Comparison of ENCODE assay signal across 18 mouse cellular contexts in the genomic region with DNA sequence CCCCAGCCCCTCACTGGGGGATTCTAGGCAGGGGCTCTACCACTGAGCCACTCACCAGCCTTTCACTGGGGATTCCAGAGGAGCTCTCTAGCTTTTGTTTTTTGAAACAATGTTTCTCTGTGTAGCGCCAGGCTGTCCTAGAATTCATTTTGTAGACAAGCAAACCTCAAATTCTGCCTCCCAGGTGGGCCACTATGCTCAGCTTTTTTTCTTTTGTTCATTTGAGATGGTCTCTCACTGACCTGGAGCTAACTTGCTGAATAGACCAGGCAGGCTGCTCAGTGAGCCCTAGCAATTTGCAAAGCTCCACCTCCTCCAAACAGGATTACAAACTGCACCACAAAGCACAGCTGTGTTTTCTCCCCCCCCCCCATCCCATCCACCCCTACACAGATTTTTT.
DNase-seq lines count a peak whose midpoint lies in the region; ATAC-seq lines count a peak whose summit lies in the region.
"Had no signal": no experiment of that assay in that cellular context is flagged by ENCODE, and none has a peak within 500 bp of the region (broad histone marks: within the 10 kb centered on the region; RNA-seq: fewer than 3 reads in every experiment).

No protein-coding gene starts in this region.

- H3K4me1 ChIP-seq in heart, embryonic 16.5 days (ENCODE audit: control insufficient read depth, insufficient read depth, low read length), result no peaks in the 10 kb centered on the region
- no peaks in the 10 kb centered on the region for H3K4me1 ChIP-seq in heart, embryonic 12.5 days (replicated peaks)
- no peaks in the 10 kb centered on the region for H3K4me1 ChIP-seq in lung, embryonic 16.5 days (replicated peaks; ENCODE audit: control insufficient read depth, insufficient read depth, low read length)
- H3K4me1 ChIP-seq in stomach, embryonic 14.5 days (ENCODE audit: control insufficient read depth, insufficient read depth, low read length), result no peaks in the 10 kb centered on the region
- H3K4me1 ChIP-seq: midbrain, embryonic 13.5 days had no signal

- no peak overlapping the region for H3K4me2 ChIP-seq in heart, embryonic 16.5 days (ENCODE audit: low read depth, low read length)
- no peak overlapping the region for H3K4me2 ChIP-seq in heart, embryonic 12.5 days
- H3K4me2 ChIP-seq in lung, embryonic 16.5 days (ENCODE audit: low read depth, low read length), result no peak overlapping the region
- H3K4me2 ChIP-seq in stomach, embryonic 14.5 days (replicated peaks; ENCODE audit: low read depth, low read length), result no peak overlapping the region
- H3K4me2 ChIP-seq: midbrain, embryonic 13.5 days had no signal

- H3K27me3 ChIP-seq in heart, embryonic 16.5 days (ENCODE audit: control insufficient read depth, insufficient read depth, low read length), result no peaks in the 10 kb centered on the region
- H3K27me3 ChIP-seq in heart, embryonic 12.5 days (replicated peaks), result no peaks in the 10 kb centered on the region
- no peaks in the 10 kb centered on the region for H3K27me3 ChIP-seq in lung, embryonic 16.5 days (ENCODE audit: control insufficient read depth, insufficient read depth, low read depth, low read length)
- no peaks in the 10 kb centered on the region for H3K27me3 ChIP-seq in stomach, embryonic 14.5 days (ENCODE audit: control insufficient read depth, insufficient read depth, low read length)
- H3K27me3 ChIP-seq: midbrain, embryonic 13.5 days had no signal

- no peak overlapping the region for H3K4me3 ChIP-seq in heart, embryonic 16.5 days (ENCODE audit: low read length)
- H3K4me3 ChIP-seq in heart, embryonic 12.5 days, result no peak overlapping the region
- no peak overlapping the region for H3K4me3 ChIP-seq in lung, embryonic 16.5 days (ENCODE audit: low read length)
- no peak overlapping the region for H3K4me3 ChIP-seq in stomach, embryonic 14.5 days (ENCODE audit: low read depth, low read length)
- H3K4me3 ChIP-seq: forebrain, embryonic 10.5 days; left cerebral cortex, adult 2 months; midbrain, embryonic 13.5 days had no signal

- no peaks in the 10 kb centered on the region for H3K9me3 ChIP-seq in heart, embryonic 16.5 days (replicated peaks; ENCODE audit: control insufficient read depth, low read length)
- H3K9me3 ChIP-seq in heart, embryonic 12.5 days (replicated peaks), result no peaks in the 10 kb centered on the region
- no peaks in the 10 kb centered on the region for H3K9me3 ChIP-seq in lung, embryonic 16.5 days (ENCODE audit: control insufficient read depth, low read length)
- H3K9me3 ChIP-seq in stomach, embryonic 14.5 days (ENCODE audit: control insufficient read depth, low read depth, low read length), result no peaks in the 10 kb centered on the region
- H3K9me3 ChIP-seq: midbrain, embryonic 13.5 days had no signal

- DNase-seq in lung, adult 18-20 months, result no peak
- peak; percentile 36 for DNase-seq in brain, adult 2 months (ENCODE audit: low read depth, low spot score)
- no peak for DNase-seq in thymus, postnatal 25 days
- DNase-seq: cerebellum, adult 9-10 months; layer of hippocampus, adult 9-11 months; right cerebral cortex, postnatal 25 days; spleen, adult 18-20 months; thymus, adult 18-20 months; thymus, postnatal 4 days had no signal

- 90% methylated on average over 1 of the region's 1 CpGs for WGBS in heart, embryonic 16.5 days
- WGBS in heart, embryonic 12.5 days, result 86% methylated on average over 1 of the region's 1 CpGs
- WGBS in lung, embryonic 16.5 days, result 93% methylated on average over 1 of the region's 1 CpGs
- WGBS in stomach, embryonic 14.5 days, result 86% methylated on average over 1 of the region's 1 CpGs

- H3K36me3 ChIP-seq in heart, embryonic 16.5 days (ENCODE audit: control insufficient read depth, insufficient read depth), result peaks cover 21% of the 10 kb centered on the region
- peaks cover 60% of the 10 kb centered on the region for H3K36me3 ChIP-seq in heart, embryonic 12.5 days
- H3K36me3 ChIP-seq in lung, embryonic 16.5 days (ENCODE audit: control insufficient read depth, insufficient read depth, low read length), result peaks cover 27% of the 10 kb centered on the region
- peaks cover 46% of the 10 kb centered on the region for H3K36me3 ChIP-seq in stomach, embryonic 14.5 days (ENCODE audit: control insufficient read depth, insufficient read depth, low read length)
- H3K36me3 ChIP-seq: forebrain, embryonic 10.5 days had no signal

- H3K27ac ChIP-seq in heart, embryonic 16.5 days (ENCODE audit: low read length), result peak overlapping the region; percentile 77; the same call in 1 of the 2 replicates
- no peak overlapping the region for H3K27ac ChIP-seq in heart, embryonic 12.5 days (ENCODE audit: poor library complexity, severe bottlenecking)
- peak overlapping the region; percentile 47; the same call in 1 of the 2 replicates for H3K27ac ChIP-seq in lung, embryonic 16.5 days (ENCODE audit: low read length)
- H3K27ac ChIP-seq in stomach, embryonic 14.5 days (ENCODE audit: low read length), result 0 out of 2 replicates have a peak overlapping the region, but pooled peaks have one; percentile 52
- H3K27ac ChIP-seq: left cerebral cortex, adult 2 months; liver, embryonic 14.5 days; midbrain, embryonic 13.5 days had no signal

- no peak for ATAC-seq in heart, embryonic 16.5 days (replicated peaks; ENCODE audit: extremely low read depth, insufficient read depth, low FRiP score)
- ATAC-seq in heart, embryonic 12.5 days (ENCODE audit: insufficient number of reproducible peaks, low FRiP score), result no peak
- ATAC-seq in lung, embryonic 16.5 days (ENCODE audit: low read depth), result no peak
- ATAC-seq in stomach, embryonic 14.5 days (ENCODE audit: insufficient number of reproducible peaks, insufficient read depth, low FRiP score, low read depth), result 0 out of 2 replicates have a peak, but pooled peaks have one; percentile 29
- ATAC-seq: forebrain, embryonic 16.5 days; midbrain, embryonic 13.5 days had no signal

- H3K9ac ChIP-seq in heart, embryonic 16.5 days (ENCODE audit: low read length), result no peak overlapping the region
- no peak overlapping the region for H3K9ac ChIP-seq in heart, embryonic 12.5 days
- H3K9ac ChIP-seq in lung, embryonic 16.5 days (ENCODE audit: low read length), result no peak overlapping the region
- H3K9ac ChIP-seq in stomach, embryonic 14.5 days (replicated peaks; ENCODE audit: low read depth, low read length), result no peak overlapping the region
- H3K9ac ChIP-seq: liver, embryonic 14.5 days; midbrain, embryonic 13.5 days had no signal
